Mouse (Mus musculus): ENCODE measurements at regions not wholly inside any gene's neighbourhood (a gene's known extent, or its start where the extent isn't known, plus 50 kb on each side); places are given as distances from the start of the nearest gene placed in this dataset.
A peak's percentile ranks its signal among the peaks of the same experiment; 100 is the strongest.

GRCm38 (mm10) chr6:51757131-51757530 is 233.4 kb downstream of the Snx10 start:
- no peak for DNase-seq

GRCm38 (mm10) chr6:51757746-51758145 is 234.0 kb downstream of the Snx10 start:
- DNase-seq = no peak

GRCm38 (mm10) chr6:51758781-51759180 is 235.1 kb downstream of the Snx10 start:
- DNase-seq = no peak

DNA sequence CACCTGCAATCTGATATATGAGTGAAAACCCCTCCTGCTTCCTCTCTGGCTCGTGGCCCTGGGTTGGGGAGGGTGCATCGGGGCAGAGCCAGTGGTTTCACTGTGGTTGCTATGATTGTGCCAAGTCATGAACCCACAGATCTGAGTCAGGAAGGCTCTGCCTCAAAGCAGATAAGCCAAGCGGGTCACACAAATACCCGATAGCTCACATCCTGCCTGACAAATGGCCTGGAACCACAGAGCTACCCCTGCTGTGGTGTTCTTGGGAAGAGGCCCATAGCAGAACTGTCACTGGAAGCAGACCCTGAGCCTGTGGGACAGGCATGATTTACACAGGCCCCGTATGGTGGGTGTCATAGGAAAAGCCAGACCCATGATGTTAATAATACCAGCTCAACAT is 236.7 kb downstream of the Snx10 start:
- no peak for DNase-seq

DNA sequence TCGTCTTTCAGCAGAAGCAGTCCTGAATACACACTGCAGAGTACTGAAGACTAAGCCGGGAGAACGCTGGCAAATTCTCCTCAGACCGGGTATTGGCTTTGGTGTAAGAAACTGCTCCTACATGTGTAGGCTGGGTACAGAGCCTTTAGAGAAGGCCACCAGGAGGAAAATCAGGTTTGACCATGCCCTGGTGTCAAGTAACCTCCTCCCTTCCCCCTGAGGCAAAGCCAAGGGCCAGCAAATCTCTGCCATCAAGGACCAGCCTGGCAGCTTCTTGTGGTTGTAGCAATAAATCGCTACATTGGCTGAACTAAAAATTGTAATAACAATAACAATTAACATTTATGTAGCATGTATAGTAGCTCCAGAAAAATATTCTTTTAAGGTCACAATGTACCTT is 237.8 kb downstream of the Snx10 start:
- DNase-seq = no peak

- DNase-seq = no peak
Observed at GRCm38 (mm10) chr6:51766482-51766881, 242.8 kb downstream of the Snx10 start.

DNA sequence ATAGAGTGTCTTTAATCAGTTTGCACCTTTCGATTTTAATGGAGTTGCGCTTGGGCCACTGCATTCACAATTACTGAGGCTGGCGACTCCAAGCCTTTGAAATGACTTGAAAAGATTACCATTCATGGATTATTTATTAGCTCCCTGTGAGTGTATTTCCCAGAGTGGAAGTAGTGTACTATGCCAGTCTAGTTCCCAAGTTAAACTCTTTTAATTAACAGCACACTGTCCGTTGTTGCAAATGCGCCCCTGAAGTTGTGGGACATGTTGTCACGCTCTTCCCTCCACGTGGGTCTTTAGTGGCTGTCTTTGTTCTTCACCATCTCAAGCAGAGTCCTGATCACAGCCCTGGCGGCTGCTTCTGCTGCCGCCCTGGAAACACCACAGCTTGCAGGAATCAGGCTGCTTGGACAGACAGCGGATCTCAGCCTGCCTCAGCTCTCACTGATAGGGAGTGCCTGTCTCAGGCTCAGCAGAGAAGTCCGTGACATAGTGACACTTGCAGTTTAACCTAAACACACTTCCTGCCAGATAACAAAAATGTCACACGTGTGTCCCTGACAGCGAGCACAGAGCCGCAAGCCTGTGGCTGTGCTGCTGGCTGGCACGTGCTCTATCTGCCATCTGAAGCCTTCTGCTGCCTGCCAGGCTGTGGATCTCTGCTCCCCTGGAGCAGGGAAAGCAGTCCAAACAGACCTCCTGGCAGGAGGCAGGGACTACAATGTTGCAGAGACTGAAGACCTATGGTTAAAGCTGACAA is 244.1 kb downstream of the Snx10 start:
- DNase-seq = peak; percentile 44

DNA sequence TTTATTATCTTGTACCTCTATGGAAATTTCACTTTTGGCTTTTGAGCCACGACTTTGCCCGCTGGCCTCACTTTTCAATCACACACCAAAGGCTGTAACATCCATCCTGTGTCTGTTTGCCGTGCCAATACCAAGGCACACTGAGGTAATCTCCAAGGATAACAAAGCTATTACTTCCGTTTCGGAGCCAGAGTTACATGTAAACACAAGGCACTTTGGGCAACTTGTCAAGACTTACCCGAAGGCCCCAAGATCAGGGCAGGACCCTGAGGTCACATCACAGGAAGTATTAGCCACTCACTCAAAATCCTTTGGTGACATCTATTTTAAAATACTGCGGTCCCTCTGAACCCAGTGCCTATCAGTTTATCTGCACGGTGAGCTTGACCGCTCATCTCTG is 241.3 kb downstream of the Skap2 start:
- no peak for DNase-seq

GRCm38 (mm10) chr6:51771424-51771823 is 240.9 kb downstream of the Skap2 start:
- DNase-seq = no peak

- no peak for DNase-seq
Observed at GRCm38 (mm10) chr6:51774771-51775170, 237.6 kb downstream of the Skap2 start.

DNA sequence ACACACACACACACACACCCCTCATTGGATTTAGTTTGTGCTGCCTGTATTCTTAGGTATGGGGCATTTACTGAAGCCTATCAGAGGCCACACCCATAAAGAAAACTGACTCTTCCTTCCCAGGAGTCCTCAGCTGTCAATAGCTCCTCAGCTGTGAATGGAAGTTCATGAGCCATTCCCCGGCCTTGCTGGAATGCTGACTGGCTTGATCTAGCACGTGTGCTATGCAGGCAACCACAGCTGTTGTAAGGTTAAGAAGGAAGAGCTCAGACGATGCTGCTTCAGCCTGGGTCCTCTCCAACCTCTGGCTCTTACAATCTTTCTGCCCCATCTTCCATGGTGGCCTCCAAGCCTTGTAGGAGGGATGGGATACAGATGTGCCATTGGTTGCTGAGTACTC is 226.7 kb downstream of the Skap2 start:
- no peak for DNase-seq

DNA sequence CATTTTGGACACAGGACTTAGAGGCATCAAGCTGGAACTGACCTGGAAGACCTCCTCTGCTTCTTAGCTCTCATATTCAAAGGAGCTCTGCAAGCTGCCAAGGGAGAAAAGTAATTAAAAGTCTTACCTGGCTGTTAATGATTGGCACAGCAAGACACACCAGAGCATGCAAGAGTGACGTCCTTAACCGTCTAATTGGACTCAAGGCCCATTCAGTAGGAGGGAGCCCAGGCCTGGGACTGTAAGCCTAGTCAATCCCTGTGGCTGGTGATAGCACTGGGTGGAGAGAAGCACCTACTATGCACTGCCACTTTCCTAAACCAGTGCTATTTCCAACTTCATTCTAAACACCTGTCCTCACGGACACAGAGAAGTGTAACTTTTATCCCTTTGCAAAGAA is 225.5 kb downstream of the Skap2 start:
- DNase-seq = no peak

DNA sequence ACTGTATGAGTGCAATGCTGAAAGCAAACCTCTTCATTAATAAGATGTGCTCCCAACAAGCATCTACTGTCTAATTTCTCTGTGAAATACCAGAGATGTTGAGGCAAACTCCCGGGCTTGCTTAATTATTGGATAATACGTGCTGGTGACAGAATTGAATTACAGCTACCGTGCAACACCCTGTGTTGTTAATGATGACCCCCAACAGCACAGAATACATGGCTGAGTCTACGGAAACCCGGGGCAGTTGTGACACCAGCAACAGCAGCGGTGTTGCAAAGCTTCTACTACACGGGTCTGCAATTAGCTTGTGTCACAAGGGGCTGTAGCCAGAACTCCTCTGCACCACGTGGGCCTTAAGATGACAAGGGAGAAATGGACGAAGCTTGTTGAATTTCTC is 224.2 kb downstream of the Skap2 start:
- no peak for DNase-seq

DNA sequence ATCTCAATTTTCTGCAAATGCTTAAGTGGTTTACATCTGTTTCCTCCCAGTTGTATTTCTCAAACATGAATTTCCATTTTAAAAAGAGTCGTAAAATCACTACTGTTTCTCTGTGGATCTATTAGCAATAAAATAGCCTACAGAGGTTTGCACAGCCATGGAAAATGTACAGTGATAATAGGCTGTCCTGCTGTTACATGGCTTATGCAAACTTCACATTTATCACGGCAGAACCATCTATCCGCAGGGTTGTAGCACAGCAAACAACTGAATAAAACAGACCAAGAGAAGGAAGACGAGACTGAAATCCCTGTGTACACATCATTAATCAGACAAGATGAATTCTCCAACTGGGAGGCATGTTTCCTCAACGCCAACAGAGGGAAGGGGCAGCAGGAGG is 222.1 kb downstream of the Skap2 start:
- no peak for DNase-seq

- DNase-seq = no peak
Observed at GRCm38 (mm10) chr6:51790693-51791092, 221.7 kb downstream of the Skap2 start.

- peak; percentile 34 for DNase-seq
Observed at GRCm38 (mm10) chr6:51795300-51795699, 217.0 kb downstream of the Skap2 start.

DNA sequence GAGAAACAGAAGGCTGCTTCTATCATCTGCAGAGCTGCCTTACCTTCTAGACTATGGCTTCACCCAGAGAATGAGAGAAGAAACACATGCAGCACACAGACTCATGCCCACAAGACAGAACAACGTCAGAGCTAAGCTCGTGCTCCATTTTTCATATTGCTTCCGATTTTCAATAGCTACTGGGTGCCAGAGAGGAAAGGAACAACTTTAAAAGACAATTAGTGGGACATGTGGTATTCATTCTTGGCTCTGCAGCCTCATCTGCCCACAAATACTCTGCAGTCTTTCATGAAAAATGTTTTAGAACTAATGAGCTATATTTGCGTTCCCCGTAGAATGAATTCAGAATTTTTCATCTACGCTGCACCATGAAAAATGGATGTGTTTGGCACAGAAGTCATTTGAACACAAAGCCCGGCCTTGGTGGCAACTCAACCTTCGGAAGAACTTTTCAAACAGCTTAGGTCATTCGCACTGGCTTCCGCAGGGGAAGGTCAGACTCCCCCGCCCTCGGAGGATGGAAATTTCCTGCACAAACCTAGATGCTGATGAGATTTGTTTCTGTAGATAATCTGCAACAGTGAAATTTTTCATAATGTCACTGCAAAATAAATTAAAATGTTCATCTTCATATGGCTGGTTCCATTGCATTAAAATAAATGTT is 213.6 kb downstream of the Skap2 start:
- DNase-seq = no peak

- no peak for DNase-seq
Observed at GRCm38 (mm10) chr6:51805656-51806055, 206.7 kb downstream of the Skap2 start.

All from right cerebral cortex, postnatal 4 days (tissue).